Mouse (Mus musculus) adrenal gland, postnatal 14 days (tissue): ENCODE data around the gene Pcdh9. TPM values are rescaled to one million over a fixed set of nuclear protein-coding genes. Genes with fewer than 3 reads are reported as not detected.

ENCODE experiments used
- DNase-seq: peaks from one replicate; pipeline ENCODE4 v3.0.0; 2021; ENCODE audit warnings: mixed read lengths
- long read RNA-seq, 2 experiments: library from polyadenylated mRNA; stranded (forward); transcript quantifications; one replicate each; pipeline ENCODE4 v2.0.0; 2021
- total RNA-seq: library from RNA; stranded (reverse); gene quantifications from 2 replicates; pipeline ENCODE4 v1.2.3, GENCODE M21; 2021

The Pcdh9 gene
- 2.6 and 4.2 TPM in 2 replicates for total RNA-seq
- long read RNA-seq, experiment 1: 0 reads
- long read RNA-seq, experiment 2: 0 reads

DNA sequence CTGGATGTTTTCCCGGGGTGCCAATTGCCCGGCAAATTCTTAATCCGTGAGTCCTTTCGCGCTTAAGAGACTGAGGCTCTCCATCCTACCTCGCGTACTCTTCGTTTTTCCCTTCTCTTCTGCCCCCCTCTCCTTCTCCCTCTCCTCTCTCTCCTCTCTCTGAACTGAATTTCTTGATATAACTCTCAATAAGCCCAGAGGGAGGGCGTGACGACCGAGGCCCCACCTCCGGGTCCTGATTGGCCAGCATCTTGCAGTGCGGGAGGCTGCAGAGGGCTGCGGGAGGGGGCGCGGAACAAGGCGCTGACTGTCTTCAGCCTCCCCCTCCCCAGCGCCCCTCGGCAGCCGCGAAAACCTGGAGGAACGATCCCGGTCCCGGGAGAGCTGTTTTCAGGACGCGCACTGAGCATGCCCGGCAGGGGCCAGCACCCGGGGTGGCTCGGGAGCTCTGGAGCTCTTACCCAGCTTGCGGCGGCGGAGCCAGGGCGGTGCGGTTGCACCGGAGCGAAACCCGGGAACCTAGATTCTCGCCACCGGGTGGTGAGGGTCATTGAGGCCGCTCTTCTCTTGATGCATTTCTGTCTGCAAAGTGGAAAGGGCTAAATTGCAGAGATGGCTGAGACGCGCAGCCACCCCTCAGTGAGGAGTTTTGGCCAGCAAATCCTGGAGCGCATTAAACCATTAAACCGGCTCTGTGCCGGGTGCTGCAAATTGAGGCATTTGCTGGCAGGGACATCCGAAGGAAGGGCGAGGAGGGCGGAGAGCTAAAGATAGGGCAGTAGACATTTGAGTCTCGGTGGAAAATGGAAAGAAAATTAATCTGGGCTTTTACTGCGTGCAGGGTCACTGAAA, at the start of gene Pcdh9:
Pcdh9 (minus strand) TSS at position 161 of the 852 bp plus-strand sequence.
- DNase-seq: peak; percentile 84

DNA sequence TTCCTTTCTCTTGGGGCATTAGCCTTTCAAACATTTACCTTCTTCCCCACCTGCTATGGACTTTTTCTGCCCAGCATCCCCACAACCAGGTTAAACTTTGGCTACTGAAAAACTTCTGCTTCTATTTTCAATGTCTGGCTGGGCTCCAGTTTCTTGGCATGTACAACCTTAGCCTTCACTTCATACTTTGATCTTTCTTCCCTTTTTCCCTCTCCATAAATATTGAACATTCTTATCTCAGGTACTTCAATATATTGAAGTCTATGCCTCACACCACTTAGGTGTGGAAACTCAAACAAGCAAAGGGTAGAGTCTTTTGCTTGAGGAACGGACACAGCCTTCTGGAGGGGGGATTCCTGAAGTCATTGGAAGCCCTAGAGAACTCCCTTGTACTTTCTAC, 16.4 kb upstream of the Pcdh9 start:
- no peak for DNase-seq

GRCm38 (mm10) chr14:93898533-93898932, 8.1 kb upstream of the Pcdh9 start:
- no peak for DNase-seq

- DNase-seq: no peak
Observed at GRCm38 (mm10) chr14:93895131-93895530, 4.7 kb upstream of the Pcdh9 start.

- DNase-seq: no peak
Observed at GRCm38 (mm10) chr14:93891371-93891746, 880 bp upstream of the Pcdh9 start.

DNA sequence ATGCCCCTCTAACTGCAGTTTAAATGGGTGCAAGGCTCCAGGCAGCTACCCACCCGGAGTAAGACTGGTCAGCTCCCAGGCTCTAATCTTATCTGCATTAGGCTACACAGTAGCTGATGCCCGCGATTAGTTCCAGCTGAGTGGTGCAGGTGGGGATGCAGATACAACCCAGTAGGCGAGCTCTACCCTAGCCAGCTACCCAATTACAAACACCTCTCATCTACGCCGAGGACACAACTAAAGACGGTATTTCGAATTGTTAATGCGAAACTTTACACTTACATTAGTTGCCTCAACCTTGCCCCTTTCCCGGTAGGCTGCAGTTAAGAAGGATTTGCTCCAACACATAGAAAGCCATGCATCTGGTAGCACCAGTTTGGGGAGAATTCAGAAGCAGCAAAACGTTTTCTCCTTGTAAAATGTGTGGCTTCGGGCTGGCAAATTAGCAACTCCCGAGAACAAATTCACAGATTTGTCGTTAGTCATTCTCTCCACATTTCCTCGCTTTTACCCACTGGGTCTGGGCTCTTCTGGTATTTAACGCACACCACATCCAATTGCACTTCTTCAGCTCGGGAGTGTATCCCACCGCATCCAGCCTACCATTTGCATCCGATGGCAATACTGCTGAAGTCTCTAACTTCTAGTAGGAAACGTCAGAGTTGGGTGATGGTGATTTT, 500 bp downstream of the Pcdh9 start:
- DNase-seq: no peak

DNA sequence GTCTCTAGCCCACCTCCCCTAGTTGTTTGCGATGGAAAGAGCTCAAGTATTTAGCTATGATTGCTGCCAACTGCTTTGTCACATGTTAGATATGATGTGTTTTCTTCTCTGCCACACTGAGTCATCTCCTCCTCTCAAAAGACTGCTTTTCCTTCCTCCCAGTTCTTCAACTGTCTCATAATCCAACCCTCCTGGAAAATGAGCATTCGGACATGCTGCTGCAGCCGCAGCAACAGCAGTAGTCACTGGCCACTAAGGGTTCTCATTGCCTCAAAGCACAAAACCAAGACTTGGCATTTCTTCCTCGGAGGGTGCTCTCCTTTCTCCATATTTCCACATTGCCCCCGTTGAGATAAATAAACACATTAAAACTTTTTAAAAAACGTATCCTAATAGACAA, 1.2 kb downstream of the Pcdh9 start:
- no peak for DNase-seq

GRCm38 (mm10) chr14:93888346-93888745, 2.1 kb downstream of the Pcdh9 start:
- no peak for DNase-seq

DNA sequence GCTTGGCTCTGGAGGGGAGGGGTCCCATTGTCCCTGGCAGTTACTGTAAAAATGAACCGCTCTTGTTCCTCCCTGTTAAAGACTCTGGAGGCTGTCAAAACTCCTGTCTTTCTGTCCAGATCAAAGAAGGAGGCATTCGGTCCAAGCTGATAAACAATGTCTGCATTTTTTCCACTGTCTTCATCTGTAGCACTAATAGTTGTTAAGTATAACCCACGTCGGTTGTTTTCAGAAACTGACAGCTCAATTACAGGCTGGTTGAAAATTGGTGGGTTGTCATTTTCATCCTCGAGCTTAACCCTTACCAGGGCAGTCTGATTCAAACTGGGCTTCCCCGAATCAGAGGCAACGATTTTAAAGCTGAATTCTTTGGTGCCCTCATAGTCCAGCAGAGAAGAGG, 3.4 kb downstream of the Pcdh9 start:
- no peak for DNase-seq

DNA sequence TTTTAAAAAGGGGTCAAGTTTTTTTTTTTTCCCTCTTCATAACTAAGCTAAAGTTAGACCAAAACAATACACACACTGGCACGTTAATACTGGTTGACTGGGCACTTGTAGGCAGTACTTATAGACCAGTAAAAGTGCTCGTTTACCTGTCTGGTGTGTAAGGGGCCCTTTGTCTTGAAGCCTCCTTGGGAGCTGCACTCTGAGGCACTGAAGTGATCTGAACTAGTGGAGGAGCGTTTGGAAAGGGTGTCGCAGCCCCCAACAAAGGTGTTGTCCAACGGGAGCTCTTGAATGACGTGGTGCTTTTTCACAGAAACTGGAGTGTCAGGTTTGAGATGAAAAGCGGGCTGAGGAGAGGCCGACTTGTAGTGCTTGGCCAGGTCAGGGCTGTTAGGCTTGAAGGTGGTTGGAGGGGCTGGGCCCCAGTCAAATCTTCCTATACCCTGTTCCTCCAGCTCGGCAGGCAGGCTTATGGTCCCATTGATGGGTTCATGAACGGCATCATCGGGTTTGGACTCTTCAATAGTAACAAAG, 4.9 kb downstream of the Pcdh9 start:
- no peak for DNase-seq

- DNase-seq: peak; percentile 78
Observed at GRCm38 (mm10) chr14:93884467-93884866, 6.0 kb downstream of the Pcdh9 start.

GRCm38 (mm10) chr14:93880071-93880470, 10.4 kb downstream of the Pcdh9 start:
- no peak for DNase-seq

DNA sequence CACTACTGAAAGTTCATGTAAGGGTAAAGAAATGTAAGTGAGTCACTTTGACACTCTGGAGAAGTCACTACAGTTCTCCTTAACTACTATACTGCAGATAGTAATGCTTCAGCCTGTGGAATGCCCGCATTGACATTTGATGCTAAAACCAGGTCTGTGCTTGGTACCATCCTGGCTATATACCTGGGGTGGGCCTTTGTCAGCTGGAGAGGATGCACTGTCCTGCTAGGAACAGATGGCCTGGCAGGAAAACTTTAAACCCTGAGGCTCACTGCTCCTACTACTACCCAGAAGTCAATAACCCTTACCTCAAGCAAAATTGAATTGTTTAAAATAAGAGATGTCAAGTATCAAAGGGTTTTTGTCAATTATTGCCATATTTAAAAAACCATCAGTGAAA, 14.5 kb downstream of the Pcdh9 start:
- DNase-seq: no peak

GRCm38 (mm10) chr14:93868211-93868610, 22.3 kb downstream of the Pcdh9 start:
- no peak for DNase-seq

DNA sequence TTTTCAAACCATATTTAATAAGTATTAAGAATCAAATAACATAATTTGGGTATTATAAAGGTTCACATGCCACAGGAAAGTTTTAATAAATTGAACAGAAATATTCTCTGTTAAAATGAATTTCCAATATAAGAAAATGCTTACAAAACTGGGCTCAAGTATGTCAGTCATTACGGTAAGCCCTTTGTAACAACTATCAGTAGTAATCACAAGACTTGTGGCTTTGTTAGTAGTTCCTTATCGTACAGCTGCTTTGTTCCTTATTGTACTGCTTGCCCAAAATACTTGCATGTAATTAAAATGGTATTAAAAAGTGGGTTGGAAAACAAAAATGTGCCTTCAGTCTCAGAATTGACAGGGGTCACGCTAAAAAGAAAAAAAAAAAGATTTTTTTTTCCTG, 32.4 kb downstream of the Pcdh9 start:
- DNase-seq: no peak

DNA sequence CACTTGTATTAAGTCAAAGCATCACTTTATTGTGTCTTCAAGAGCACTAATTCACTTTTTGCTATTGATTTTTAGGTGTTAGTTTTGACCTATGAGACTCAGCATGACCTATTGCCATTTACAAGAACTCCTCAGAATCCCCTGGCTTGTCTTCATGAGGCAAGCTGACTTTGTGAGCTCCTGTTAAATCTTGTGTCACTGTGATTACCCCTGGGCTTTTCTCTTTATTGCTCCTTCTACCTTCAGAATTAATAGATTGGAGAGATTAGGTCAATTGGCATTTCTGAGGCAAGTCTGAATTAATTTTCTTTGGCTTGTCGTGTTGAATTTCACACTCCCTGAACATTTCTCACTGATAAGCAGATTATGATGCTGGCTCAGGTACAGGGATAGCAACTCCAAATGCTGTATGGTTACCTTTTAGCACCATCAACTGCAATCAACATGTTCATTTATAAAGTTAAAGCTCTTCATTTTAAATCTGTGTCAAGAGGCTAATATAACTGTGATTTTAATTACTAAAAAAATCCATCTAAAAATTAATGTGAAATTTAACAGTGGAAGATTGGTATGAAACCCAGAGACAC, 44.3 kb downstream of the Pcdh9 start:
- DNase-seq: no peak

GRCm38 (mm10) chr14:93842686-93843288, 47.7 kb downstream of the Pcdh9 start:
- DNase-seq: no peak

GRCm38 (mm10) chr14:93832511-93832910, 58.0 kb downstream of the Pcdh9 start:
- DNase-seq: no peak

DNA sequence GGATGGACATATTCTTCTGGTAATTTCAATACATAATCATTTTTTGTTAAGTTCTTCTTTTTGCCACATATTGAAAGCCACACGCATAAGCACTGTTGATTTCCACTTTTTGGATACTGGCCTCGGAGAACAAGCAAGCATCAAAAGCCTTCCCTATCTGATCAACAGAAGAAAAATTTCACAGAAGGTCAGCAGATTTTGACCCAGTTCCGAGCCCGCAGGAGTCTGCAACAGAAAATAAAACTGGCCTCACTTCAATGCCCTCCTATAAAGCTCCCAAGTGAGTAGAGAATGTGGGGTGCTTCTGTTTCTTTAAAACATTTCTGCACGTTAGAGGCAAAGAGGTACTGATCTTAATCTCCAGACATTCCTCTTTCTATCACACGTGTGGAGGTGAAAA, 63.3 kb downstream of the Pcdh9 start:
- DNase-seq: no peak

DNA sequence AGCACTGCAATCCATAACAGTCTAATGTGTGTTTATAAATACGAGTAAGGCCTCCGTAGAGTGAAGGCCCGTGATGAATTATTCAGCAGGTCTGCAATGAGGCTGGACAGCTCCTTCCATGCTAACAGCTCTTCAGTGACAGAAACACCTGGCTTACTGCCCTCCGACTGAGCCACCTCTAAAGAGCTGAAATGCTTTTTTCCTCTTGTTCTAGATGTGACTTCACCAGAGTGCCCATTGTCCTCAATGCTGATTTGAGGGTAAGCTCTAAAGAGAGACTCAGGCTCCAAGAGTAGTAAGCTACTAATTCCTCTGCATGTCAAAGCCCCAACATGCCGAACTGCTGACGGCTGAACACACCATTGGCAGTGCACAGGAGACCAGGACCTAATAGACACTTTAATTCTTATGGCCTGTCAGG, 64.4 kb downstream of the Pcdh9 start:
- DNase-seq: no peak

- DNase-seq: no peak
Observed at GRCm38 (mm10) chr14:93818845-93819244, 71.6 kb downstream of the Pcdh9 start.

DNA sequence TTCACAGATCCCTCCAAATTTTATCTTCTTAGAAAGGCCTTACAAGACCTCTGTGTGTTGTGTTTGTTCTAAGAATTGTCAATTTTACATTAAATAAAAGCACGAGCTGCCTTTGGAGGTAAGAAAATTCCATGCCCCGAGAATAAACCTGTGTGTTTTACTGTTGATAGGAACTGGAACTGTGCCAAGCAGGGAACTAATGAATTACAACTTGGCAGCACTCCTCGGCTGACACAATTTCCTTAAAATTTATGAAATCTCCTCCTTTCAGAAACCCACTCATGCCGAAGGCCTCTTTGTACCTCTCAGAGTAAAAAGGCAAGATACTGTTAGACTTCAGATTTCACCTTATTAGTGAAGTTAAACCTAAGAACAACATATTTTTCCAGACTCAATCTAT, 72.9 kb downstream of the Pcdh9 start:
- no peak for DNase-seq

DNA sequence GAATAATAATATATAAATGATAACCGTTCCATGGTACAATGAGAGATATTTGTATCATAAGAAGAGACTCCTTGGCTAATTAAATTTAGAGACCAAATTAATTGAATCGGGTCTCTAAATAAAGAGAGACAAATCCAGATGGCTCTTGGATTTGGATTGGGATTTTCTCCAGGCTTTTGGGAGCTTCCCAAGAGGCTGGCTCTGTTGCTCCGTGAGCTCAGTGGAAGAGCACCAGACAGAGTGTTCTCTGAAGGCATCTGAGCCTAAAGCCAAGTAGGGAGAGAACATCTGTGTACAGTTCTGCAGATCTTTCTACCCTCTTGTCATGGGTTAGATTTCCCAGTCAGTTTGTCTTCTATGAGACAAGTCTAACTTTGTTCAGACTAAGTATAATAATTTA, 95.9 kb downstream of the Pcdh9 start:
- DNase-seq: no peak
